Comparison of ENCODE assay signal across 28 mouse cellular contexts in the genomic region with DNA sequence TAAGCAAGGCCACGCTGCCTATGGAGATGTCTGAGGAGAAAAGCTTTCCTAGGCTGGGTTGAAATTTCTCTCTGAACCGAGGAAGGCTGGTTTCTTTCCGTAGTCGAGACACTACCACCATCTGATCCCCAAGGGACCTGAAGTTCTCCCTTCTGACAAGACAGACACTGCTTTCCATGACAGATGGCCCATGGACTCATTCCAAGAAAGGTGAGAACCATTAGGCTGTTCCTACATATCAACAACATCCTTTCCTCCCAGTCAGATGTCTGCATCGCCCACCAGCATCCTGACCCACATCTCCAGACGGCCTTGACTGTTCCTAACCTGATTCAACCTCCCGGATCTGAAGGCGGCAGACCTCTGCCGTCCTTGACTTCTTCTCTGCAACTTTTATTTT.
A peak's percentile ranks its signal among the peaks of the same experiment; 100 is the strongest.
DNase-seq lines count a peak whose midpoint lies in the region; ATAC-seq and TF ChIP-seq lines count a peak whose summit lies in the region.
"Had no signal": no experiment of that assay in that cellular context is flagged by ENCODE, and none has a peak within 500 bp of the region (broad histone marks: within the 10 kb centered on the region; RNA-seq: fewer than 3 reads in every experiment).

No protein-coding gene starts in this region.

- no peak overlapping the region for H3K4me3 ChIP-seq in layer of hippocampus, adult 2 months
- H3K4me3 ChIP-seq in left cerebral cortex, adult 2 months: no peak overlapping the region
- H3K4me3 ChIP-seq in cortical plate, adult 2 months (ENCODE audit: insufficient read depth, low read length): no peak overlapping the region
- H3K4me3 ChIP-seq: embryonic facial prominence, embryonic 13.5 days; embryonic facial prominence, embryonic 15.5 days; erythroblast, embryonic 14.5 days; forebrain, embryonic 10.5 days; forebrain, embryonic 12.5 days had no signal

- no peak for TF ChIP-seq POLR2A in cortical plate, adult 2 months (IDR thresholded peaks at IDR 0.05; ENCODE audit: extremely low read depth, insufficient read depth, low read length)

- intact Hi-C loops in left cerebral cortex, adult 2 months (cut with DNase I): no loop called here
- intact Hi-C loops in left cerebral cortex, postnatal 14 days (cut with DNase I): no loop called here

- DNase-seq in frontal cortex, postnatal 10 days (ENCODE audit: low spot score in 2 of 2): no peak
- DNase-seq in layer of hippocampus, adult 2 months (ENCODE audit: low spot score in 2 of 2): no peak
- DNase-seq in layer of hippocampus, postnatal 25 days (ENCODE audit: extremely low spot score in 1 of 2, low spot score in 1 of 2): no peak
- DNase-seq in left cerebral cortex, adult 2 months (ENCODE audit: extremely low spot score in 1 of 2, low spot score in 2 of 2): no peak
- DNase-seq in left cerebral cortex, postnatal 14 days (ENCODE audit: low spot score in 2 of 2): no peak
- DNase-seq in thymus, postnatal 14 days: no peak
- DNase-seq: adrenal gland, adult 8-10 months; adrenal gland, postnatal 14 days; adrenal gland, postnatal 36 days; B cell, adult 2 months; cerebellum, adult 11-12 months; cerebellum, adult 2 months; cerebellum, adult 9-10 months; cerebellum, postnatal 10 days; cerebellum, postnatal 25 days; embryo, embryonic 11 days had no signal

- TF ChIP-seq CTCF in layer of hippocampus, adult 2 months (conservative IDR thresholded peaks at IDR 0.05): no peak
- TF ChIP-seq CTCF in left cerebral cortex, adult 2 months (IDR thresholded peaks at IDR 0.05): no peak
- no peak for TF ChIP-seq CTCF in cortical plate, adult 2 months (IDR thresholded peaks at IDR 0.05; ENCODE audit: extremely low read depth, insufficient read depth, low read length)

- ATAC-seq in frontal cortex, adult (ENCODE audit: low TSS enrichment): peak; percentile 4; the same call in 1 of the 2 replicates
- ATAC-seq: activated CD4-positive, CD25-positive, alpha-beta regulatory T cell, adult 4 months; CD4-positive, CD25-positive, alpha-beta regulatory T cell, adult 4 months; forebrain, embryonic 14.5 days; forebrain, embryonic 16.5 days; Patski had no signal

- H3K27ac ChIP-seq in layer of hippocampus, adult 2 months: peak overlapping the region; percentile 83
- H3K27ac ChIP-seq in left cerebral cortex, adult 2 months: peak overlapping the region; percentile 51; the same call in 1 of the 2 replicates
- 0 out of 2 replicates have a peak overlapping the region, but pooled peaks have one; percentile 40 for H3K27ac ChIP-seq in cortical plate, adult 2 months (ENCODE audit: insufficient read depth, low read length)
- H3K27ac ChIP-seq: embryonic facial prominence, embryonic 13.5 days; embryonic facial prominence, embryonic 15.5 days; forebrain, embryonic 10.5 days; forebrain, embryonic 12.5 days had no signal

- peaks cover 7% of the 10 kb centered on the region for H3K4me1 ChIP-seq in cortical plate, adult 2 months (ENCODE audit: control insufficient read depth, insufficient read depth, low read length)
- H3K4me1 ChIP-seq: forebrain, embryonic 10.5 days; forebrain, embryonic 12.5 days had no signal
